Mouse (Mus musculus) inflammation-experienced regulatory T-cells, adult 6 months (primary cell): ENCODE measurements around the gene Chn1. TPM values are rescaled to one million over a fixed set of nuclear protein-coding genes. Genes with fewer than 3 reads are reported as not detected.

Experiments
- polyA plus RNA-seq, 3 experiments: library from polyadenylated mRNA; unstranded; fragments of 100-300 nt; shearing (Covaris generic); gene quantifications; one replicate each; pipeline ENCODE4 v1.2.1; 2017

Chn1 gene
- polyA plus RNA-seq, 3 experiments from 2014 or later = 0.57 to 4.3 (median 2.3) TPM

Other genes starting within 250 kb of the Chn1 start
- 100 to 1,000 TPM in 1 of 3 experiments, 10 to 100 TPM in 2; 61.5 to 101 (median 68.3) TPM for gene Wipf1, start 245.6 kb downstream of the Chn1 start, polyA plus RNA-seq
- gene Chrna1, start 195.0 kb downstream of the Chn1 start, polyA plus RNA-seq = not detected
- gene Atf2, start 117.3 kb upstream of the Chn1 start, polyA plus RNA-seq = 10 to 100 TPM; 57.6 to 91.8 (median 67.1) TPM
- 100 to 1,000 TPM; 353 to 522 (median 373) TPM for gene Atp5g3, start 136.0 kb upstream of the Chn1 start, polyA plus RNA-seq